Mouse (Mus musculus) liver, embryonic 14.5 days (tissue): ENCODE data around the gene Muc1. TPM values are rescaled to one million over a fixed set of nuclear protein-coding genes. Genes with fewer than 3 reads are reported as not detected.

Experiments
- ATAC-seq: fragments of 200-750 bp; cut with Nextera tagmentation; 2 replicates; pipeline ENCODE4 v1.8.0; 2017; ENCODE audit warnings: moderate number of reproducible peaks, mild to moderate bottlenecking, moderate library complexity; ENCODE audit not compliant: insufficient read depth
- DNase-seq, 3 experiments: peaks; one replicate each; pipeline ENCODE4 v3.0.0-alpha.2; 2012 to 2013; ENCODE audit warnings: low read depth in 3 of 3, low spot score in 3 of 3
- H3K27ac ChIP-seq: fragments of 300-500 bp; sonication (generic); 2 replicates; pipeline ENCODE4 v1.5.1; 2014; ENCODE audit warnings: moderate library complexity, mild to moderate bottlenecking, control low read depth, inconsistent platforms
- H3K27me3 ChIP-seq: fragments of 300-500 bp; sonication (generic); 2 replicates; pipeline ENCODE4 v1.6.1; 2014; ENCODE audit warnings: mild to moderate bottlenecking, low read length, moderate library complexity; ENCODE audit not compliant: control insufficient read depth, insufficient read depth
- H3K36me3 ChIP-seq: fragments of 300-500 bp; sonication (generic); replicated peaks from 2 replicates; pipeline ENCODE4 v1.6.1; 2014; ENCODE audit warnings: low read depth; ENCODE audit not compliant: control insufficient read depth, insufficient read depth
- H3K4me1 ChIP-seq, 2 experiments: fragments of 200-500 bp in 1 of 2; fragments of 300-500 bp in 1 of 2; sonication (generic) in 1 of 2; replicated peaks; 2 replicates each; pipeline ENCODE4 v1.6.1; 2012 to 2014; ENCODE audit warnings: antibody characterized with exemption in 1 of 2, inconsistent platforms in 1 of 2, low read length in 1 of 2; ENCODE audit not compliant: control insufficient read depth in 2 of 2, insufficient read depth in 2 of 2
- H3K4me2 ChIP-seq: fragments of 300-500 bp; sonication (generic); 2 replicates; pipeline ENCODE4 v1.6.1; 2014; ENCODE audit warnings: low read depth, mild to moderate bottlenecking, control low read depth, moderate library complexity
- H3K4me3 ChIP-seq, 2 experiments: fragments of 200-500 bp in 1 of 2; fragments of 300-500 bp in 1 of 2; sonication (generic) in 1 of 2; 2 replicates each; pipeline ENCODE4 v1.5.1; 2012 to 2014; ENCODE audit warnings: low read depth in 2 of 2, low read length in 2 of 2, mild to moderate bottlenecking in 2 of 2, control low read depth in 1 of 2, inconsistent platforms in 1 of 2, moderate library complexity in 1 of 2; ENCODE audit not compliant: insufficient read depth in 1 of 2
- H3K9ac ChIP-seq: fragments of 300-500 bp; sonication (generic); replicated peaks from 2 replicates; pipeline ENCODE4 v1.6.1; 2014; ENCODE audit warnings: mild to moderate bottlenecking, control low read depth, moderate library complexity
- H3K9me3 ChIP-seq: fragments of 300-500 bp; sonication (generic); 2 replicates; pipeline ENCODE4 v1.6.1; 2016; ENCODE audit warnings: low read length, mixed read lengths; ENCODE audit not compliant: control insufficient read depth
- CTCF ChIP-seq: IDR thresholded peaks from 2 replicates; pipeline ENCODE4 v1.5.1; 2016; ENCODE audit warnings: antibody characterized with exemption, low read depth, control low read depth
- EP300 ChIP-seq: IDR thresholded peaks from 2 replicates; pipeline ENCODE4 v1.6.1; 2016; ENCODE audit warnings: antibody characterized with exemption, low read depth
- WGBS: fragments of 180-500 bp; shearing (Covaris S2); extraction: QIAGEN DNeasy Blood & Tissue Kit; methylation state at CpG from one replicate; pipeline ENCODE4 v1.1.7; 2014; ENCODE audit not compliant: insufficient replicate concordance; 5-methylcytosine and 5-hydroxymethylcytosine counted together
- polyA plus RNA-seq, 2 experiments: library from polyadenylated mRNA; depleted of rRNA in 1 of 2; stranded (reverse) in 1 of 2; unstranded in 1 of 2; fragments of >200 nt; fragmentation: Nextera tagmentation in 1 of 2; extraction: Ambion mirVana in 1 of 2; gene quantifications; 2 replicates each; pipeline versions ENCODE4 v1.2.1 to v1.2.3; 2012 to 2014

Muc1 gene
- polyA plus RNA-seq, 2 experiments, result 0.08 to 0.18 TPM

GRCm38 (mm10) chr3:89183959-89184315, 44.9 kb upstream of the Muc1 start:
- Histone ChIP-seq H3K4me1 (peaks cover 6 to 7% of the 10 kb centered on the region in 2 experiments; a peak in 2 of 4 replicates), H3K9ac (no peak overlapping the region), H3K27ac (no peak overlapping the region), H3K9me3 (no peaks in the 10 kb centered on the region), H3K4me2 (peak overlapping the region; percentile 63), H3K4me3 (no peak overlapping the region), H3K36me3 (peaks cover 19% of the 10 kb centered on the region), H3K27me3 (no peaks in the 10 kb centered on the region)
- TF ChIP-seq EP300 (no peak), CTCF (no peak)
- ATAC-seq (no peak), DNase-seq (no peak)
- 73% methylated on average over 6 of the region's 6 CpGs for WGBS

- H3K4me2 ChIP-seq, result no peak overlapping the region
- WGBS, result 48% methylated on average over 23 of the region's 23 CpGs
- H3K27ac ChIP-seq, result no peak overlapping the region
- H3K9me3 ChIP-seq, result no peaks in the 10 kb centered on the region
- no peak for ATAC-seq
- no peaks in the 10 kb centered on the region for H3K27me3 ChIP-seq
- H3K9ac ChIP-seq, result no peak overlapping the region
- peaks cover 4% of the 10 kb centered on the region for H3K36me3 ChIP-seq
- TF ChIP-seq CTCF (no peak), EP300 (no peak)
- DNase-seq, result no peak
- H3K4me1 ChIP-seq, result peaks cover 6% of the 10 kb centered on the region in 2 experiments; a peak in 2 of 4 replicates
- no peak overlapping the region for H3K4me3 ChIP-seq
These were observed 41.7 kb upstream of the Muc1 start for GRCm38 (mm10) chr3:89187197-89187596.

GRCm38 (mm10) chr3:89187690-89188477, 41.0 kb upstream of the Muc1 start:
- no peak for TF ChIP-seq EP300
- no peak for TF ChIP-seq CTCF
- H3K4me2 ChIP-seq, result no peak overlapping the region
- no peak overlapping the region for H3K27ac ChIP-seq
- no peak overlapping the region for H3K4me3 ChIP-seq
- H3K4me1 ChIP-seq, result 0 out of 4 replicates have a peak, but pooled peaks cover 0 to 2% of the 10 kb centered on the region in 2 experiments
- H3K9ac ChIP-seq, result no peak overlapping the region
- DNase-seq, result no peak
- no peak for ATAC-seq
- H3K36me3 ChIP-seq, result no peaks in the 10 kb centered on the region
- H3K9me3 ChIP-seq, result no peaks in the 10 kb centered on the region
- H3K27me3 ChIP-seq, result no peaks in the 10 kb centered on the region
- 56% methylated on average over 18 of the region's 18 CpGs for WGBS

GRCm38 (mm10) chr3:89188478-89188875, 40.4 kb upstream of the Muc1 start:
- H3K4me3 ChIP-seq, result no peak overlapping the region
- H3K27me3 ChIP-seq, result no peaks in the 10 kb centered on the region
- H3K9ac ChIP-seq, result no peak overlapping the region
- ATAC-seq (no peak), DNase-seq (no peak)
- H3K9me3 ChIP-seq, result no peaks in the 10 kb centered on the region
- no peak overlapping the region for H3K4me2 ChIP-seq
- 0 out of 4 replicates have a peak, but pooled peaks cover 0 to 2% of the 10 kb centered on the region in 2 experiments for H3K4me1 ChIP-seq
- H3K27ac ChIP-seq, result no peak overlapping the region
- TF ChIP-seq CTCF, result no peak
- TF ChIP-seq EP300, result no peak
- no peaks in the 10 kb centered on the region for H3K36me3 ChIP-seq
- WGBS, result 72% methylated on average over 12 of the region's 12 CpGs

- Histone ChIP-seq H3K4me2 (no peak overlapping the region), H3K27ac (no peak overlapping the region), H3K27me3 (no peaks in the 10 kb centered on the region), H3K36me3 (no peaks in the 10 kb centered on the region), H3K4me1 (peaks cover 0 to 2% of the 10 kb centered on the region in 2 experiments; a peak in 2 of 4 replicates), H3K4me3 (no peak overlapping the region), H3K9me3 (no peaks in the 10 kb centered on the region), H3K9ac (no peak overlapping the region)
- WGBS, result 14% methylated on average over 8 of the region's 8 CpGs
- no peak for TF ChIP-seq EP300
- no peak for TF ChIP-seq CTCF
- DNase-seq (no peak), ATAC-seq (no peak)
These were observed 38.4 kb upstream of the Muc1 start for GRCm38 (mm10) chr3:89190436-89190835.
